Mouse (Mus musculus) limb, embryonic 11.5 days (tissue): ENCODE measurements around the gene Mvd. TPM values are rescaled to one million over a fixed set of nuclear protein-coding genes. Genes with fewer than 3 reads are reported as not detected.

Source experiments
- ATAC-seq: fragments of 200-750 bp; cut with Nextera tagmentation; 2 replicates; pipeline ENCODE4 v1.8.0; 2017; ENCODE audit warnings: low read depth; ENCODE audit not compliant: insufficient number of reproducible peaks, low FRiP score, low TSS enrichment
- DNase-seq: peaks from one replicate; pipeline ENCODE4 v3.0.0-alpha.2; 2015; ENCODE audit warnings: low spot score
- H3K27ac ChIP-seq: fragments of 300-500 bp; sonication (generic); replicated peaks from 2 replicates; pipeline ENCODE4 v1.5.1; 2014; ENCODE audit warnings: low read depth, mild to moderate bottlenecking, low read length
- H3K27me3 ChIP-seq: fragments of 300-500 bp; sonication (generic); 2 replicates; pipeline ENCODE4 v1.6.1; 2014; ENCODE audit warnings: mild to moderate bottlenecking, low read length, mixed read lengths; ENCODE audit not compliant: control insufficient read depth, insufficient read depth
- H3K36me3 ChIP-seq: fragments of 300-500 bp; sonication (generic); 2 replicates; pipeline ENCODE4 v1.6.1; 2014; ENCODE audit warnings: mild to moderate bottlenecking, low read length, moderate library complexity, mixed read lengths; ENCODE audit not compliant: control insufficient read depth, insufficient read depth
- H3K4me1 ChIP-seq: fragments of 300-500 bp; sonication (generic); 2 replicates; pipeline ENCODE4 v1.6.1; 2014; ENCODE audit warnings: low read length, mixed read lengths; ENCODE audit not compliant: control insufficient read depth, insufficient read depth
- H3K4me2 ChIP-seq: fragments of 300-500 bp; sonication (generic); 2 replicates; pipeline ENCODE4 v1.6.1; 2014; ENCODE audit warnings: low read depth, mild to moderate bottlenecking, moderate library complexity; ENCODE audit not compliant: severe bottlenecking
- H3K4me3 ChIP-seq: fragments of 300-500 bp; sonication (generic); 2 replicates; pipeline ENCODE4 v1.5.1; 2014; ENCODE audit warnings: low read depth, low read length
- H3K9ac ChIP-seq: fragments of 300-500 bp; sonication (generic); 2 replicates; pipeline ENCODE4 v1.6.1; 2014; ENCODE audit warnings: mild to moderate bottlenecking, low read length
- H3K9me3 ChIP-seq: fragments of 300-500 bp; sonication (generic); 2 replicates; pipeline ENCODE4 v1.6.1; 2016; ENCODE audit warnings: low read length; ENCODE audit not compliant: control insufficient read depth
- WGBS: fragments of 180-500 bp; shearing (Covaris S2); extraction: QIAGEN DNeasy Blood & Tissue Kit; methylation state at CpG from one replicate; pipeline ENCODE4 v1.1.7; 2014; 5-methylcytosine and 5-hydroxymethylcytosine counted together
- polyA plus RNA-seq: library from polyadenylated mRNA; unstranded; fragments of >200 nt; fragmentation: Nextera tagmentation; extraction: Ambion mirVana; gene quantifications from 2 replicates; pipeline ENCODE4 v1.2.1, GENCODE M21; 2014

Gene Mvd
- polyA plus RNA-seq, 1 experiment from 2014 or later: 51.3 TPM

GRCm38 (mm10) chr8:122460524-122461472, 17.6 kb upstream of the Mvd start, which contains the start of gene Snai3:
Snai3 (minus strand) TSS chr8:122460733.
- ATAC-seq (peak; percentile 65; the same call in 1 of the 2 replicates), DNase-seq (peak; percentile 67)
- Histone ChIP-seq H3K27me3 (peaks cover 28% of the 10 kb centered on the region), H3K27ac (no peak within 1 kb of the TSS), H3K4me3 (peak within 1 kb of the TSS; percentile 15), H3K4me1 (peaks cover 11% of the 10 kb centered on the region), H3K9ac (no peak within 1 kb of the TSS), H3K9me3 (no peaks in the 10 kb centered on the region), H3K4me2 (peak within 1 kb of the TSS; percentile 50), H3K36me3 (no peaks in the 10 kb centered on the region)
- 4% methylated on average over 56 of the region's 56 CpGs for WGBS

- Histone ChIP-seq H3K4me2 (peak overlapping the region; percentile 50), H3K27me3 (peaks cover 28% of the 10 kb centered on the region), H3K27ac (no peak overlapping the region), H3K4me3 (peak overlapping the region; percentile 15; the same call in 1 of the 2 replicates), H3K4me1 (peaks cover 11% of the 10 kb centered on the region), H3K9ac (no peak overlapping the region), H3K9me3 (no peaks in the 10 kb centered on the region), H3K36me3 (no peaks in the 10 kb centered on the region)
- DNase-seq (no peak), ATAC-seq (no peak)
- 34% methylated on average over 7 of the region's 7 CpGs for WGBS
Observed at GRCm38 (mm10) chr8:122459990-122460389, 16.8 kb upstream of the Mvd start.

- H3K27me3 ChIP-seq: peaks cover 28% of the 10 kb centered on the region
- no peak for ATAC-seq
Observed at GRCm38 (mm10) chr8:122459218-122459900, 16.1 kb upstream of the Mvd start.

GRCm38 (mm10) chr8:122457171-122457570, 13.9 kb upstream of the Mvd start:
- WGBS: 81% methylated on average over 11 of the region's 11 CpGs
- Histone ChIP-seq H3K4me2 (no peak overlapping the region), H3K9me3 (no peaks in the 10 kb centered on the region), H3K4me3 (no peak overlapping the region), H3K27me3 (peaks cover 28% of the 10 kb centered on the region), H3K9ac (no peak overlapping the region), H3K36me3 (no peaks in the 10 kb centered on the region), H3K4me1 (peaks cover 11% of the 10 kb centered on the region), H3K27ac (no peak overlapping the region)
- ATAC-seq: no peak
- DNase-seq: no peak

More at GRCm38 (mm10) chr8:122459218-122459900, 16.1 kb upstream of the Mvd start:
- Histone ChIP-seq H3K4me3 (no peak overlapping the region), H3K9ac (no peak overlapping the region), H3K4me2 (no peak overlapping the region), H3K36me3 (no peaks in the 10 kb centered on the region), H3K27ac (no peak overlapping the region), H3K4me1 (peaks cover 11% of the 10 kb centered on the region), H3K9me3 (no peaks in the 10 kb centered on the region)
- 55% methylated on average over 6 of the region's 6 CpGs for WGBS
- DNase-seq: no peak

GRCm38 (mm10) chr8:122454409-122454808, 11.2 kb upstream of the Mvd start:
- no peaks in the 10 kb centered on the region for H3K36me3 ChIP-seq
- no peak overlapping the region for H3K27ac ChIP-seq
- no peak overlapping the region for H3K4me2 ChIP-seq
- peaks cover 2% of the 10 kb centered on the region for H3K27me3 ChIP-seq
- H3K9ac ChIP-seq: no peak overlapping the region
- ATAC-seq: no peak
- 89% methylated on average over 6 of the region's 6 CpGs for WGBS
- H3K9me3 ChIP-seq: no peaks in the 10 kb centered on the region
- no peak overlapping the region for H3K4me3 ChIP-seq
- DNase-seq: no peak
- H3K4me1 ChIP-seq: no peaks in the 10 kb centered on the region

GRCm38 (mm10) chr8:122452154-122452553, 8.9 kb upstream of the Mvd start:
- ATAC-seq (no peak), DNase-seq (no peak)
- Histone ChIP-seq H3K9me3 (no peaks in the 10 kb centered on the region), H3K27me3 (no peaks in the 10 kb centered on the region), H3K4me3 (no peak overlapping the region), H3K4me1 (no peaks in the 10 kb centered on the region), H3K9ac (no peak overlapping the region), H3K27ac (no peak overlapping the region), H3K36me3 (no peaks in the 10 kb centered on the region), H3K4me2 (no peak overlapping the region)
- WGBS: 81% methylated on average over 10 of the region's 10 CpGs

GRCm38 (mm10) chr8:122451161-122451703, 8.0 kb upstream of the Mvd start:
- no peaks in the 10 kb centered on the region for H3K36me3 ChIP-seq
- DNase-seq (no peak), ATAC-seq (no peak)
- H3K4me2 ChIP-seq: no peak overlapping the region
- H3K27ac ChIP-seq: no peak overlapping the region
- H3K4me3 ChIP-seq: no peak overlapping the region
- 74% methylated on average over 7 of the region's 7 CpGs for WGBS
- no peak overlapping the region for H3K9ac ChIP-seq
- no peaks in the 10 kb centered on the region for H3K27me3 ChIP-seq
- no peaks in the 10 kb centered on the region for H3K4me1 ChIP-seq
- H3K9me3 ChIP-seq: no peaks in the 10 kb centered on the region

GRCm38 (mm10) chr8:122445203-122445602, 2.0 kb upstream of the Mvd start:
- Histone ChIP-seq H3K4me1 (peaks cover 3% of the 10 kb centered on the region; the same call in 1 of the 2 replicates), H3K9me3 (no peaks in the 10 kb centered on the region), H3K4me3 (no peak overlapping the region), H3K27ac (no peak overlapping the region), H3K4me2 (no peak overlapping the region), H3K9ac (no peak overlapping the region), H3K36me3 (no peaks in the 10 kb centered on the region), H3K27me3 (0 out of 2 replicates have a peak, but pooled peaks cover 2% of the 10 kb centered on the region)
- WGBS: 68% methylated on average over 3 of the region's 3 CpGs
- DNase-seq: no peak
- ATAC-seq: no peak
